Mouse (Mus musculus) cerebellum, adult 18-20 months (tissue): Measurements from ENCODE around the gene Rps6kl1.

ENCODE experiments used
- DNase-seq, 2 experiments: peaks; one replicate each; pipeline ENCODE4 v3.0.0; 2021

Rps6kl1 gene

GRCm38 (mm10) chr12:85101521-85102106, 49.5 kb downstream of the Rps6kl1 start:
- no peak for DNase-seq

GRCm38 (mm10) chr12:85101001-85101400, 50.1 kb downstream of the Rps6kl1 start:
- DNase-seq, result no peak

GRCm38 (mm10) chr12:85095859-85096258, 55.2 kb downstream of the Rps6kl1 start:
- no peak for DNase-seq

- no peak for DNase-seq
Measured at GRCm38 (mm10) chr12:85095146-85095545, 55.9 kb downstream of the Rps6kl1 start.

GRCm38 (mm10) chr12:85094706-85095105, 56.4 kb downstream of the Rps6kl1 start:
- DNase-seq, result peak in 1 of 2 experiments; percentile 15

GRCm38 (mm10) chr12:85094010-85094409, 57.1 kb downstream of the Rps6kl1 start:
- peak in 1 of 2 experiments; percentile 15 for DNase-seq

GRCm38 (mm10) chr12:85092214-85092613, 58.9 kb downstream of the Rps6kl1 start:
- peak; percentile 74 to 75 for DNase-seq

- DNase-seq, result no peak
Measured at GRCm38 (mm10) chr12:85091190-85091589, 59.9 kb downstream of the Rps6kl1 start.

GRCm38 (mm10) chr12:85087845-85088244, 63.2 kb downstream of the Rps6kl1 start:
- DNase-seq, result no peak
